Mouse (Mus musculus) heart, postnatal 14 days (tissue): Measurements from ENCODE around the gene Rbm6. TPM values are rescaled to one million over a fixed set of nuclear protein-coding genes. Genes with fewer than 3 reads are reported as not detected.

Experiments used
- total RNA-seq, 2 experiments: library from RNA; stranded (reverse); gene quantifications; 2 replicates each; pipeline ENCODE4 v1.2.3; 2021

The Rbm6 gene
- total RNA-seq, 2 experiments from 2014 or later, result 33.1 to 35.1 TPM

Other genes starting within 250 kb of the Rbm6 start
- gene Gnai2, start 237.9 kb downstream of the Rbm6 start, total RNA-seq, result 100 to 1,000 TPM; 318 to 327 TPM
- gene Slc38a3, start 203.7 kb downstream of the Rbm6 start, total RNA-seq, result 10 to 100 TPM; 48.6 to 53.3 TPM
- not detected for gene Gnat1, start 193.5 kb downstream of the Rbm6 start, total RNA-seq
- gene Sema3f, start 162.8 kb downstream of the Rbm6 start, total RNA-seq, result 10 to 100 TPM; 17.7 to 18.0 TPM
- gene Rbm5, start 102.2 kb downstream of the Rbm6 start, total RNA-seq, result 10 to 100 TPM; 74.1 to 76.9 TPM
- 10 to 100 TPM; 10.1 to 10.8 TPM for gene Mon1a, start 14.9 kb upstream of the Rbm6 start, total RNA-seq
- 1 to 10 TPM; 2.8 to 3.0 TPM for gene Mst1r, start 33.6 kb upstream of the Rbm6 start, total RNA-seq
- gene Actl11, start 55.2 kb upstream of the Rbm6 start, total RNA-seq, result not detected
- under 1 TPM in 1 of 2 experiments, not detected in 1; 0.27 TPM for gene Camkv, start 62.4 kb upstream of the Rbm6 start, total RNA-seq
- gene Traip, start 76.9 kb upstream of the Rbm6 start, total RNA-seq, result 1 to 10 TPM; 1.2 to 1.8 TPM
- gene Uba7, start 102.3 kb upstream of the Rbm6 start, total RNA-seq, result 10 to 100 TPM; 13.8 to 19.6 TPM
- gene Gm20661, start 109.8 kb upstream of the Rbm6 start, total RNA-seq, result under 1 TPM; 0.61 to 0.65 TPM
- 10 to 100 TPM; 11.1 to 12.7 TPM for gene Inka1, start 112.6 kb upstream of the Rbm6 start, total RNA-seq
- 1 to 10 TPM; 2.4 to 2.7 TPM for gene Cdhr4, start 119.3 kb upstream of the Rbm6 start, total RNA-seq
- gene Gm20662, start 123.1 kb upstream of the Rbm6 start, total RNA-seq, result under 1 TPM; 0.50 to 0.98 TPM
- gene Ip6k1, start 129.3 kb upstream of the Rbm6 start, total RNA-seq, result 10 to 100 TPM; 50.7 to 56.7 TPM
- 10 to 100 TPM in 1 of 2 experiments, 1 to 10 TPM in 1; 9.2 to 11.4 TPM for gene Gmppb, start 176.0 kb upstream of the Rbm6 start, total RNA-seq
- gene Amigo3, start 179.9 kb upstream of the Rbm6 start, total RNA-seq, result 1 to 10 TPM; 1.4 to 1.9 TPM
- gene Mst1, start 207.2 kb upstream of the Rbm6 start, total RNA-seq, result under 1 TPM in 1 of 2 experiments, not detected in 1; 0.38 TPM
- gene Rnf123, start 210.1 kb upstream of the Rbm6 start, total RNA-seq, result 10 to 100 TPM; 85.3 to 92.6 TPM
- gene Apeh, start 221.4 kb upstream of the Rbm6 start, total RNA-seq, result 10 to 100 TPM; 36.4 to 41.8 TPM